Mouse (Mus musculus) ES-Bruce4 (cell line): ENCODE results near the gene Cdc42ep5. TPM values are rescaled to one million over a fixed set of nuclear protein-coding genes. Genes with fewer than 3 reads are reported as not detected.

Source experiments
- H3K27ac ChIP-seq: 2 replicates; pipeline ENCODE4 v1.5.1; 2012; ENCODE audit warnings: low read length, inconsistent platforms; ENCODE audit not compliant: insufficient read depth
- H3K27me3 ChIP-seq: 2 replicates; pipeline ENCODE4 v1.6.1; 2012; ENCODE audit warnings: mild to moderate bottlenecking, low read length, inconsistent platforms; ENCODE audit not compliant: control insufficient read depth, poor library complexity, insufficient read depth, severe bottlenecking
- H3K36me3 ChIP-seq: 2 replicates; pipeline ENCODE4 v1.6.1; 2012; ENCODE audit warnings: inconsistent platforms, mild to moderate bottlenecking, low read length, moderate library complexity; ENCODE audit not compliant: control insufficient read depth, poor library complexity, insufficient read depth, severe bottlenecking
- H3K4me1 ChIP-seq: one replicate; pipeline ENCODE4 v1.8.1; 2011; ENCODE audit warnings: low read length; ENCODE audit not compliant: control insufficient read depth, insufficient read depth
- H3K4me3 ChIP-seq: 2 replicates; pipeline ENCODE4 v1.5.1; 2011; ENCODE audit warnings: low read depth, mild to moderate bottlenecking, low read length
- H3K9ac ChIP-seq: 2 replicates; pipeline ENCODE4 v1.6.1; 2012; ENCODE audit warnings: low read depth, mild to moderate bottlenecking, inconsistent platforms; ENCODE audit not compliant: poor library complexity, severe bottlenecking
- H3K9me3 ChIP-seq: replicated peaks from 2 replicates; pipeline ENCODE4 v1.6.1; 2012; ENCODE audit warnings: mild to moderate bottlenecking, low read length, inconsistent platforms; ENCODE audit not compliant: control insufficient read depth, poor library complexity, insufficient read depth, severe bottlenecking
- CTCF ChIP-seq: IDR thresholded peaks from one replicate; pipeline ENCODE4 v1.8.1; 2011; ENCODE audit warnings: low read depth, low read length
- EP300 ChIP-seq: IDR thresholded peaks from 2 replicates; pipeline ENCODE4 v1.6.1; 2011; ENCODE audit warnings: low read depth, low read length; ENCODE audit not compliant: insufficient read depth
- POLR2A ChIP-seq: IDR thresholded peaks from one replicate; pipeline ENCODE4 v1.8.1; 2011; ENCODE audit warnings: low read length; ENCODE audit not compliant: insufficient read depth
- polyA plus RNA-seq: library from polyadenylated mRNA; stranded (reverse); fragments of >200 nt; gene quantifications from 2 replicates; pipeline ENCODE4 v1.2.4, GENCODE M21; 2011; ENCODE audit warnings: low read depth; ENCODE audit not compliant: missing spikeins, insufficient read depth, insufficient read length

Cdc42ep5 gene
- polyA plus RNA-seq, 1 experiment = 33.8 TPM

GRCm38 (mm10) chr7:4151241-4151640 lies 13.4 kb downstream of the Cdc42ep5 start:
- peaks cover 3% of the 10 kb centered on the region for H3K4me1 ChIP-seq
- no peak overlapping the region for H3K27ac ChIP-seq
- no peaks in the 10 kb centered on the region for H3K9me3 ChIP-seq
- H3K9ac ChIP-seq = 0 out of 2 replicates have a peak overlapping the region, but pooled peaks have one; percentile 6
- no peaks in the 10 kb centered on the region for H3K27me3 ChIP-seq
- TF ChIP-seq EP300 (no peak), POLR2A (no peak), CTCF (no peak)
- peak overlapping the region; percentile 38 for H3K4me3 ChIP-seq
- H3K36me3 ChIP-seq = peaks cover 8% of the 10 kb centered on the region; the same call in 1 of the 2 replicates

- no peaks in the 10 kb centered on the region for H3K27me3 ChIP-seq
- H3K36me3 ChIP-seq = peaks cover 11% of the 10 kb centered on the region; the same call in 1 of the 2 replicates
- peak overlapping the region; percentile 81; the same call in 1 of the 2 replicates for H3K27ac ChIP-seq
- TF ChIP-seq CTCF = no peak
- H3K4me3 ChIP-seq = peak overlapping the region; percentile 38
- H3K9ac ChIP-seq = 0 out of 2 replicates have a peak overlapping the region, but pooled peaks have one; percentile 50
- peaks cover 3% of the 10 kb centered on the region for H3K4me1 ChIP-seq
- H3K9me3 ChIP-seq = no peaks in the 10 kb centered on the region
Observed at GRCm38 (mm10) chr7:4150811-4151221, 13.8 kb downstream of the Cdc42ep5 start.

DNA sequence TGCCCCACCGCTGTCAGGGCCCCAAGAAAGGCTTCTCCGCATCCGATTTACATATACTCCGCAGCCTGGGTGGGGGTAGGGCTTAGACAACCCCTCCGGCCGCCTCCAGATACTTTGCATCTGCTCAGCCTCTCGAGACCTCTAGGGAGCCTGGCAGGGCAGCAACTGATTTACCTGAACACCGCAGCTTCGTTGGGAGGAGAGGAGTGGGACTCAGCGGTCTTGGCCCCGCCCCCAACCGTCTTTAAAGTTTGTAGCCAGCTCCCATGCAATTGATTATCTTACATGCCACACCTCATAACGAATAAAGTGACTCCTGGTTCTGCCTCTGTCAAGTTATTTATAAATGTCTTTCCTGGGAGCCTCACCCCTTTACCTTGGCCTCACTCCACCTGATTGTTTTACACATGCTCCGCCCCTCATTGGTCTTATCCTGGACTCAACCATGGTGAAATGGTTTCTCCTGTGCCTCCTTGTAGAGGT lies 14.6 kb downstream of the Cdc42ep5 start, which contains the start of gene Leng9:
Gene Leng9, minus strand, starts transcription at position 316 of the 483 bp plus-strand sequence.
- H3K36me3 ChIP-seq = peaks cover 17% of the 10 kb centered on the region
- TF ChIP-seq POLR2A (no peak), EP300 (no peak), CTCF (no peak)
- H3K9ac ChIP-seq = peak within 1 kb of the TSS; percentile 50
- H3K27me3 ChIP-seq = no peaks in the 10 kb centered on the region
- H3K4me3 ChIP-seq = peak within 1 kb of the TSS; percentile 87
- no peaks in the 10 kb centered on the region for H3K9me3 ChIP-seq
- peak within 1 kb of the TSS; percentile 81 for H3K27ac ChIP-seq
- H3K4me1 ChIP-seq = peaks cover 3% of the 10 kb centered on the region

- Histone ChIP-seq H3K27ac (peak overlapping the region; percentile 81), H3K27me3 (no peaks in the 10 kb centered on the region), H3K9ac (peak overlapping the region; percentile 50), H3K9me3 (no peaks in the 10 kb centered on the region), H3K36me3 (peaks cover 24% of the 10 kb centered on the region), H3K4me1 (no peaks in the 10 kb centered on the region), H3K4me3 (peak overlapping the region; percentile 87)
- TF ChIP-seq POLR2A (no peak), EP300 (no peak), CTCF (no peak)
Observed at GRCm38 (mm10) chr7:4149209-4150054, 15.2 kb downstream of the Cdc42ep5 start.

- no peaks in the 10 kb centered on the region for H3K27me3 ChIP-seq
- no peaks in the 10 kb centered on the region for H3K4me1 ChIP-seq
- H3K27ac ChIP-seq = peak overlapping the region; percentile 81; the same call in 1 of the 2 replicates
- peak overlapping the region; percentile 87 for H3K4me3 ChIP-seq
- H3K9ac ChIP-seq = peak overlapping the region; percentile 50
- H3K36me3 ChIP-seq = peaks cover 32% of the 10 kb centered on the region
- H3K9me3 ChIP-seq = no peaks in the 10 kb centered on the region
- TF ChIP-seq EP300 (no peak), CTCF (no peak)
Observed at GRCm38 (mm10) chr7:4148341-4149208, 16.1 kb downstream of the Cdc42ep5 start.
